Mouse (Mus musculus): Measurements from ENCODE around the gene Smim20. TPM values are rescaled to one million over a fixed set of nuclear protein-coding genes. Genes with fewer than 3 reads are reported as not detected.

Gene Smim20
- polyA plus RNA-seq, 1 experiment from 2014 or later, result 57.9 TPM

GRCm38 (mm10) chr5:53269799-53270198 is 2.9 kb downstream of the Smim20 start:
- ATAC-seq (replicated peaks; ENCODE audit: insufficient number of reproducible peaks, low FRiP score, low TSS enrichment, low read depth), result no peak
- 96% methylated on average over 5 of the region's 5 CpGs for WGBS
- Histone ChIP-seq H3K9me3 (replicated peaks; ENCODE audit: control insufficient read depth, low read length) (no peaks in the 10 kb centered on the region), H3K27me3 (ENCODE audit: control insufficient read depth, insufficient read depth, low read length) (no peaks in the 10 kb centered on the region), H3K4me1 (ENCODE audit: control insufficient read depth, insufficient read depth, low read length) (no peaks in the 10 kb centered on the region), H3K36me3 (replicated peaks; ENCODE audit: control insufficient read depth, insufficient read depth, low read depth, low read length) (no peaks in the 10 kb centered on the region), H3K27ac (replicated peaks; ENCODE audit: low read depth, low read length) (no peak overlapping the region), H3K4me2 (ENCODE audit: low read depth, low read length) (no peak overlapping the region), H3K4me3 (ENCODE audit: low read depth, low read length) (no peak overlapping the region), H3K9ac (replicated peaks; ENCODE audit: low read length) (no peak overlapping the region)
- no peak for DNase-seq (ENCODE audit: low spot score)

- H3K4me2 ChIP-seq (ENCODE audit: low read depth, low read length), result no peak overlapping the region
- DNase-seq (ENCODE audit: low spot score), result no peak
- H3K27ac ChIP-seq (replicated peaks; ENCODE audit: low read depth, low read length), result no peak overlapping the region
- no peak overlapping the region for H3K4me3 ChIP-seq (ENCODE audit: low read depth, low read length)
- H3K36me3 ChIP-seq (replicated peaks; ENCODE audit: control insufficient read depth, insufficient read depth, low read depth, low read length), result no peaks in the 10 kb centered on the region
- H3K27me3 ChIP-seq (ENCODE audit: control insufficient read depth, insufficient read depth, low read length), result no peaks in the 10 kb centered on the region
- no peak overlapping the region for H3K9ac ChIP-seq (replicated peaks; ENCODE audit: low read length)
- WGBS, result 90% methylated on average over 13 of the region's 13 CpGs
- ATAC-seq (replicated peaks; ENCODE audit: insufficient number of reproducible peaks, low FRiP score, low TSS enrichment, low read depth), result no peak
- H3K4me1 ChIP-seq (ENCODE audit: control insufficient read depth, insufficient read depth, low read length), result no peaks in the 10 kb centered on the region
- H3K9me3 ChIP-seq (replicated peaks; ENCODE audit: control insufficient read depth, low read length), result no peaks in the 10 kb centered on the region
Observed at GRCm38 (mm10) chr5:53270947-53271711, 4.2 kb downstream of the Smim20 start.

GRCm38 (mm10) chr5:53272626-53273025 is 5.7 kb downstream of the Smim20 start:
- ATAC-seq (replicated peaks; ENCODE audit: insufficient number of reproducible peaks, low FRiP score, low TSS enrichment, low read depth), result no peak
- H3K27me3 ChIP-seq (ENCODE audit: control insufficient read depth, insufficient read depth, low read length), result no peaks in the 10 kb centered on the region
- H3K4me2 ChIP-seq (ENCODE audit: low read depth, low read length), result no peak overlapping the region
- H3K9me3 ChIP-seq (replicated peaks; ENCODE audit: control insufficient read depth, low read length), result no peaks in the 10 kb centered on the region
- H3K4me1 ChIP-seq (ENCODE audit: control insufficient read depth, insufficient read depth, low read length), result no peaks in the 10 kb centered on the region; the same call in 1 of the 2 replicates
- H3K27ac ChIP-seq (replicated peaks; ENCODE audit: low read depth, low read length), result no peak overlapping the region
- 89% methylated on average over 4 of the region's 4 CpGs for WGBS
- no peak overlapping the region for H3K4me3 ChIP-seq (ENCODE audit: low read depth, low read length)
- H3K9ac ChIP-seq (replicated peaks; ENCODE audit: low read length), result no peak overlapping the region
- no peak for DNase-seq (ENCODE audit: low spot score)
- H3K36me3 ChIP-seq (replicated peaks; ENCODE audit: control insufficient read depth, insufficient read depth, low read depth, low read length), result no peaks in the 10 kb centered on the region

GRCm38 (mm10) chr5:53273699-53274430 is 7.0 kb downstream of the Smim20 start:
- Histone ChIP-seq H3K4me2 (ENCODE audit: low read depth, low read length) (no peak overlapping the region), H3K4me1 (ENCODE audit: control insufficient read depth, insufficient read depth, low read length) (no peaks in the 10 kb centered on the region; the same call in 1 of the 2 replicates), H3K9me3 (replicated peaks; ENCODE audit: control insufficient read depth, low read length) (no peaks in the 10 kb centered on the region), H3K9ac (replicated peaks; ENCODE audit: low read length) (no peak overlapping the region), H3K27ac (replicated peaks; ENCODE audit: low read depth, low read length) (no peak overlapping the region), H3K36me3 (replicated peaks; ENCODE audit: control insufficient read depth, insufficient read depth, low read depth, low read length) (no peaks in the 10 kb centered on the region), H3K27me3 (ENCODE audit: control insufficient read depth, insufficient read depth, low read length) (no peaks in the 10 kb centered on the region), H3K4me3 (ENCODE audit: low read depth, low read length) (no peak overlapping the region)
- ATAC-seq (replicated peaks; ENCODE audit: insufficient number of reproducible peaks, low FRiP score, low TSS enrichment, low read depth), result no peak
- 85% methylated on average over 5 of the region's 5 CpGs for WGBS
- DNase-seq (ENCODE audit: low spot score), result no peak

GRCm38 (mm10) chr5:53274811-53275355 is 8.0 kb downstream of the Smim20 start:
- H3K27ac ChIP-seq (replicated peaks; ENCODE audit: low read depth, low read length), result no peak overlapping the region

GRCm38 (mm10) chr5:53275376-53275775 is 8.5 kb downstream of the Smim20 start:
- DNase-seq (ENCODE audit: low spot score) (peak; percentile 30), ATAC-seq (replicated peaks; ENCODE audit: insufficient number of reproducible peaks, low FRiP score, low TSS enrichment, low read depth) (no peak)
- Histone ChIP-seq H3K9ac (replicated peaks; ENCODE audit: low read length) (no peak overlapping the region), H3K27me3 (ENCODE audit: control insufficient read depth, insufficient read depth, low read length) (no peaks in the 10 kb centered on the region), H3K4me3 (ENCODE audit: low read depth, low read length) (no peak overlapping the region), H3K9me3 (replicated peaks; ENCODE audit: control insufficient read depth, low read length) (no peaks in the 10 kb centered on the region), H3K4me1 (ENCODE audit: control insufficient read depth, insufficient read depth, low read length) (no peaks in the 10 kb centered on the region; the same call in 1 of the 2 replicates), H3K27ac (replicated peaks; ENCODE audit: low read depth, low read length) (no peak overlapping the region), H3K4me2 (ENCODE audit: low read depth, low read length) (no peak overlapping the region), H3K36me3 (replicated peaks; ENCODE audit: control insufficient read depth, insufficient read depth, low read depth, low read length) (no peaks in the 10 kb centered on the region)
- 54% methylated on average over 3 of the region's 3 CpGs for WGBS

More at GRCm38 (mm10) chr5:53274811-53275355, 8.0 kb downstream of the Smim20 start:
- H3K36me3 ChIP-seq (replicated peaks; ENCODE audit: control insufficient read depth, insufficient read depth, low read depth, low read length), result no peaks in the 10 kb centered on the region
- H3K4me1 ChIP-seq (ENCODE audit: control insufficient read depth, insufficient read depth, low read length), result no peaks in the 10 kb centered on the region; the same call in 1 of the 2 replicates
- H3K4me2 ChIP-seq (ENCODE audit: low read depth, low read length), result no peak overlapping the region
- 38% methylated on average over 5 of the region's 5 CpGs for WGBS
- no peaks in the 10 kb centered on the region for H3K27me3 ChIP-seq (ENCODE audit: control insufficient read depth, insufficient read depth, low read length)
- no peaks in the 10 kb centered on the region for H3K9me3 ChIP-seq (replicated peaks; ENCODE audit: control insufficient read depth, low read length)
- H3K9ac ChIP-seq (replicated peaks; ENCODE audit: low read length), result no peak overlapping the region
- no peak overlapping the region for H3K4me3 ChIP-seq (ENCODE audit: low read depth, low read length)
- ATAC-seq (replicated peaks; ENCODE audit: insufficient number of reproducible peaks, low FRiP score, low TSS enrichment, low read depth), result no peak
- DNase-seq (ENCODE audit: low spot score), result peak; percentile 68

GRCm38 (mm10) chr5:53276470-53277022 is 9.7 kb downstream of the Smim20 start:
- no peak overlapping the region for H3K9ac ChIP-seq (replicated peaks; ENCODE audit: low read length)
- 27% methylated on average over 5 of the region's 5 CpGs for WGBS
- H3K4me1 ChIP-seq (ENCODE audit: control insufficient read depth, insufficient read depth, low read length), result no peaks in the 10 kb centered on the region; the same call in 1 of the 2 replicates
- no peaks in the 10 kb centered on the region for H3K36me3 ChIP-seq (replicated peaks; ENCODE audit: control insufficient read depth, insufficient read depth, low read depth, low read length)
- no peak overlapping the region for H3K4me3 ChIP-seq (ENCODE audit: low read depth, low read length)
- DNase-seq (ENCODE audit: low spot score), result peak; percentile 59
- no peaks in the 10 kb centered on the region for H3K9me3 ChIP-seq (replicated peaks; ENCODE audit: control insufficient read depth, low read length)
- H3K27me3 ChIP-seq (ENCODE audit: control insufficient read depth, insufficient read depth, low read length), result no peaks in the 10 kb centered on the region
- no peak overlapping the region for H3K27ac ChIP-seq (replicated peaks; ENCODE audit: low read depth, low read length)
- no peak overlapping the region for H3K4me2 ChIP-seq (ENCODE audit: low read depth, low read length)
- no peak for ATAC-seq (replicated peaks; ENCODE audit: insufficient number of reproducible peaks, low FRiP score, low TSS enrichment, low read depth)

Measured in embryonic facial prominence, embryonic 11.5 days (tissue).